Comparison of ENCODE assay signal across 8 mouse cellular contexts in the genomic region with DNA sequence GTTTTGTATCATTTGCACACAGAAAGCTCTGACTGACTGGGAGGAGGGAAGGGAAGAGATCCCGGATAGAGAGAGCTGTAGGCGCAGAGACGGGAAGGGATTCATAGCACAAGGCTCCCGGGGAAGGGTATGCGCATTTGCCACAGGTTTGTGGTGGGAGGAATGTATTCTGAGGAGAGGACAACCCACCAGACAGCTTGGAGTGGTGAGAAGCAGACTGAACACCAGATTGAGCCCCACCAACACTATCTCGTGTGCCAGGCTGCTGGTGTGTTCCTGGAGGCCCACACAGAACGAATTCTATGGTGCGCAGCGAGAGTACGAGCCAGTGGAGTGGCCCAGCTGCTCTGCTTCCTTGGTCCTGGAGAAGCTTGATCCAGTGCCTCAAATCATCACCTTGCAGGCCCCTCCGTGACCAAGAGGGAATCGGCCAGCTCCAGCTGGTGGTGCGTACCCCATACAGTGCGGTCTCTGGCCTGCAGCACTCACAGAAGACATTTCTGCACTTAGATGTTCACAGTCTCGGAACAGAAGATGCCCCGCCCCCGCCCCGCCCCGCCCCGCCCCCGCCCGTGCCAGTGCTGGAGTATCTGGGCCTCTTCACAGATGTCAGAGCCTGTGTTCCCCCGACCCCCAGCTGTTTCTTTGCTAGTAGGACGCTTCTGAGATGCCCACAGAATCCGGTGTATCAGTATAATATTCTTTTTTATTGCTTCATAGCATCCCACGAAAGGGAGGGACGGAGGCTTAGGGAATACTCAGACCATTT.
DNase-seq lines count a peak whose midpoint lies in the region; ATAC-seq and TF ChIP-seq lines count a peak whose summit lies in the region.

No protein-coding gene starts in this region.

- no peak overlapping the region for H3K4me2 ChIP-seq in heart, postnatal 0 days (ENCODE audit: low read depth, low read length)
- H3K4me2 ChIP-seq in embryonic facial prominence, embryonic 11.5 days (ENCODE audit: low read depth, low read length), result no peak overlapping the region
- H3K4me2 ChIP-seq in liver, embryonic 16.5 days (ENCODE audit: low read depth, low read length), result no peak overlapping the region

- no peaks in the 10 kb centered on the region for H3K36me3 ChIP-seq in heart, postnatal 0 days (replicated peaks; ENCODE audit: control insufficient read depth, insufficient read depth, low read length)
- no peaks in the 10 kb centered on the region for H3K36me3 ChIP-seq in embryonic facial prominence, embryonic 11.5 days (replicated peaks; ENCODE audit: control insufficient read depth, insufficient read depth, low read depth, low read length)
- H3K36me3 ChIP-seq in liver, embryonic 16.5 days (ENCODE audit: control insufficient read depth, insufficient read depth), result no peaks in the 10 kb centered on the region

- ATAC-seq in heart, postnatal 0 days (ENCODE audit: insufficient read depth, low read depth), result no peak
- 0 out of 2 replicates have a peak, but pooled peaks have one; percentile 17 for ATAC-seq in embryonic facial prominence, embryonic 11.5 days (replicated peaks; ENCODE audit: insufficient number of reproducible peaks, low FRiP score, low TSS enrichment, low read depth)
- ATAC-seq in liver, embryonic 16.5 days (ENCODE audit: low read depth), result no peak

- WGBS in heart, postnatal 0 days, result 39% methylated on average over 27 of the region's 27 CpGs
- WGBS in embryonic facial prominence, embryonic 11.5 days, result 32% methylated on average over 27 of the region's 27 CpGs
- 35% methylated on average over 27 of the region's 27 CpGs for WGBS in liver, embryonic 16.5 days (ENCODE audit: insufficient replicate concordance)

- intact Hi-C loops in heart, postnatal 10 days (cut with DNase I), result no loop called here

- H3K9me3 ChIP-seq in heart, postnatal 0 days (replicated peaks; ENCODE audit: control insufficient read depth, low read length), result no peaks in the 10 kb centered on the region
- H3K9me3 ChIP-seq in embryonic facial prominence, embryonic 11.5 days (replicated peaks; ENCODE audit: control insufficient read depth, low read length), result no peaks in the 10 kb centered on the region
- H3K9me3 ChIP-seq in liver, embryonic 16.5 days (replicated peaks; ENCODE audit: control insufficient read depth, low read length), result no peaks in the 10 kb centered on the region

- TF ChIP-seq EP300 in heart, postnatal 0 days (IDR thresholded peaks at IDR 0.05; ENCODE audit: low read depth), result no peak

- no peaks in the 10 kb centered on the region for H3K27me3 ChIP-seq in heart, postnatal 0 days (ENCODE audit: control insufficient read depth, insufficient read depth, low read length)
- no peaks in the 10 kb centered on the region for H3K27me3 ChIP-seq in embryonic facial prominence, embryonic 11.5 days (ENCODE audit: control insufficient read depth, insufficient read depth, low read length)
- no peaks in the 10 kb centered on the region for H3K27me3 ChIP-seq in liver, embryonic 16.5 days (ENCODE audit: control insufficient read depth, insufficient read depth, low read depth, low read length)

- peaks cover 26% of the 10 kb centered on the region for H3K4me1 ChIP-seq in heart, postnatal 0 days (ENCODE audit: control insufficient read depth, insufficient read depth)
- peaks cover 6% of the 10 kb centered on the region; the same call in 1 of the 2 replicates for H3K4me1 ChIP-seq in embryonic facial prominence, embryonic 11.5 days (ENCODE audit: control insufficient read depth, insufficient read depth, low read length)
- peaks cover 12% of the 10 kb centered on the region for H3K4me1 ChIP-seq in liver, embryonic 16.5 days (ENCODE audit: control insufficient read depth, low read depth, low read length)

- H3K27ac ChIP-seq in heart, postnatal 0 days (ENCODE audit: low read depth), result peak overlapping the region; percentile 43; the same call in 1 of the 2 replicates
- H3K27ac ChIP-seq in embryonic facial prominence, embryonic 11.5 days (replicated peaks; ENCODE audit: low read depth, low read length), result no peak overlapping the region
- H3K27ac ChIP-seq in liver, embryonic 16.5 days (ENCODE audit: low read length), result 0 out of 2 replicates have a peak overlapping the region, but pooled peaks have one; percentile 15

- H3K9ac ChIP-seq in heart, postnatal 0 days (replicated peaks; ENCODE audit: low read depth, low read length), result no peak overlapping the region
- H3K9ac ChIP-seq in embryonic facial prominence, embryonic 11.5 days (replicated peaks; ENCODE audit: low read length), result no peak overlapping the region; the same call in 1 of the 2 replicates
- no peak overlapping the region for H3K9ac ChIP-seq in liver, embryonic 16.5 days (ENCODE audit: low read depth, low read length)

- TF ChIP-seq CTCF in heart, postnatal 0 days (IDR thresholded peaks at IDR 0.05; ENCODE audit: low read depth), result no peak

- no peak for DNase-seq in heart, postnatal 0 days (ENCODE audit: low spot score)
- DNase-seq in heart, postnatal 10 days, result no peak
- DNase-seq in embryonic facial prominence, embryonic 11.5 days (ENCODE audit: low spot score), result no peak
- DNase-seq in layer of hippocampus, adult 8-10 months (ENCODE audit: low spot score in 2 of 2), result peak; percentile 91
- no peak for DNase-seq in natural killer cell, adult 2 months (ENCODE audit: low spot score in 2 of 2)
- no peak for DNase-seq in gastrocnemius, postnatal 25 days
- DNase-seq in urinary bladder, postnatal 14 days (ENCODE audit: low spot score), result no peak

- no peak overlapping the region for H3K4me3 ChIP-seq in heart, postnatal 0 days (ENCODE audit: low read depth, low read length)
- H3K4me3 ChIP-seq in embryonic facial prominence, embryonic 11.5 days (ENCODE audit: low read depth, low read length), result no peak overlapping the region
- no peak overlapping the region for H3K4me3 ChIP-seq in liver, embryonic 16.5 days (ENCODE audit: low read depth, low read length)

Comparison
In these comparisons a context has a peak if more than half of its experiments do, and no peak if none do; other contexts are left out.
1. DNase-seq: peak in layer of hippocampus, adult 8-10 months (2 of 2); none in heart, postnatal 0 days (single experiment), heart, postnatal 10 days (0 of 2), embryonic facial prominence, embryonic 11.5 days (single experiment), natural killer cell, adult 2 months (0 of 2), gastrocnemius, postnatal 25 days (single experiment) and urinary bladder, postnatal 14 days (single experiment).